7 mouse cellular contexts compared by ENCODE assay signal in genomic region chr12:110850929-110851256, GRCm38 (mm10). TPM values are rescaled to one million over a fixed set of nuclear protein-coding genes. Genes with fewer than 3 reads are reported as not detected.
A peak's percentile ranks its signal among the peaks of the same experiment; 100 is the strongest.
DNase-seq lines count a peak whose midpoint lies in the region; ATAC-seq and TF ChIP-seq lines count a peak whose summit lies in the region.

No protein-coding gene starts in this region.

- H3K4me3 ChIP-seq in testis, adult 2 months (ENCODE audit: control insufficient read depth, low read depth, low read length), result peak overlapping the region; percentile 96
- H3K4me3 ChIP-seq in forebrain, embryonic 13.5 days, result peak overlapping the region; percentile 84
- H3K4me3 ChIP-seq in limb, embryonic 13.5 days, result peak overlapping the region; percentile 87
- H3K4me3 ChIP-seq in stomach, embryonic 16.5 days (replicated peaks; ENCODE audit: low read length), result peak overlapping the region; percentile 75

- H3K27ac ChIP-seq in testis, adult 2 months (ENCODE audit: control insufficient read depth, insufficient read depth, low read depth, low read length), result no peak overlapping the region; the same call in 1 of the 2 replicates
- no peak overlapping the region for H3K27ac ChIP-seq in forebrain, embryonic 13.5 days
- peak overlapping the region; percentile 73; the same call in 1 of the 2 replicates for H3K27ac ChIP-seq in limb, embryonic 13.5 days
- peak overlapping the region; percentile 79; the same call in 1 of the 2 replicates for H3K27ac ChIP-seq in stomach, embryonic 16.5 days (ENCODE audit: low read length)

- H3K9me3 ChIP-seq in forebrain, embryonic 13.5 days (replicated peaks), result no peaks in the 10 kb centered on the region
- no peaks in the 10 kb centered on the region for H3K9me3 ChIP-seq in limb, embryonic 13.5 days
- no peaks in the 10 kb centered on the region for H3K9me3 ChIP-seq in stomach, embryonic 16.5 days (replicated peaks; ENCODE audit: control insufficient read depth, low read length)

- H3K4me2 ChIP-seq in forebrain, embryonic 13.5 days, result peak overlapping the region; percentile 76
- peak overlapping the region; percentile 78 for H3K4me2 ChIP-seq in limb, embryonic 13.5 days (replicated peaks)
- H3K4me2 ChIP-seq in stomach, embryonic 16.5 days (ENCODE audit: low read depth, low read length), result peak overlapping the region; percentile 74

- no peak for TF ChIP-seq CTCF in testis, adult 2 months (IDR thresholded peaks at IDR 0.05; ENCODE audit: control insufficient read depth, insufficient read depth, insufficient replicate concordance, low read depth, low read length)

- WGBS in forebrain, embryonic 13.5 days, result 16% methylated on average over 9 of the region's 9 CpGs
- WGBS in limb, embryonic 13.5 days, result 14% methylated on average over 9 of the region's 9 CpGs
- WGBS in stomach, embryonic 16.5 days, result 12% methylated on average over 9 of the region's 9 CpGs

- TF ChIP-seq POLR2A in testis, adult 2 months (IDR thresholded peaks at IDR 0.05; ENCODE audit: control insufficient read depth, low read depth, low read length), result no peak

- no peaks in the 10 kb centered on the region for H3K27me3 ChIP-seq in testis, adult 2 months (ENCODE audit: control insufficient read depth, insufficient read depth, low read length)
- H3K27me3 ChIP-seq in forebrain, embryonic 13.5 days, result peaks cover 21% of the 10 kb centered on the region
- peaks cover 23% of the 10 kb centered on the region for H3K27me3 ChIP-seq in limb, embryonic 13.5 days
- H3K27me3 ChIP-seq in stomach, embryonic 16.5 days (ENCODE audit: control insufficient read depth, insufficient read depth, low read length), result no peaks in the 10 kb centered on the region

- H3K4me1 ChIP-seq in testis, adult 2 months (ENCODE audit: control insufficient read depth, insufficient read depth, low read length), result peaks cover 17% of the 10 kb centered on the region
- H3K4me1 ChIP-seq in forebrain, embryonic 13.5 days, result peaks cover 18% of the 10 kb centered on the region
- H3K4me1 ChIP-seq in limb, embryonic 13.5 days, result peaks cover 22% of the 10 kb centered on the region
- H3K4me1 ChIP-seq in stomach, embryonic 16.5 days (ENCODE audit: control insufficient read depth, insufficient read depth, low read length), result peaks cover 18% of the 10 kb centered on the region

- H3K36me3 ChIP-seq in testis, adult 2 months (ENCODE audit: control insufficient read depth, insufficient read depth, low read length), result no peaks in the 10 kb centered on the region
- peaks cover 9% of the 10 kb centered on the region for H3K36me3 ChIP-seq in forebrain, embryonic 13.5 days (ENCODE audit: poor library complexity, severe bottlenecking)
- H3K36me3 ChIP-seq in limb, embryonic 13.5 days, result peaks cover 13% of the 10 kb centered on the region
- 0 out of 2 replicates have a peak, but pooled peaks cover 7% of the 10 kb centered on the region for H3K36me3 ChIP-seq in stomach, embryonic 16.5 days (ENCODE audit: control insufficient read depth, insufficient read depth, low read length)

- 0 out of 2 replicates have a peak, but pooled peaks have one; percentile 6 for ATAC-seq in forebrain, embryonic 13.5 days
- ATAC-seq in limb, embryonic 13.5 days (ENCODE audit: low FRiP score, low read depth), result no peak
- 0 out of 2 replicates have a peak, but pooled peaks have one; percentile 14 for ATAC-seq in stomach, embryonic 16.5 days (ENCODE audit: insufficient read depth, low FRiP score)

- peak overlapping the region; percentile 85 for H3K9ac ChIP-seq in forebrain, embryonic 13.5 days
- peak overlapping the region; percentile 93 for H3K9ac ChIP-seq in limb, embryonic 13.5 days
- peak overlapping the region; percentile 94 for H3K9ac ChIP-seq in stomach, embryonic 16.5 days (ENCODE audit: low read length)

- DNase-seq in testis, postnatal 14 days (ENCODE audit: low spot score), result no peak
- no peak for DNase-seq in layer of hippocampus, adult 11-12 months (ENCODE audit: low spot score)
- no peak for DNase-seq in embryo, embryonic 10 days (ENCODE audit: low spot score)

RNA-seq across cellular contexts. Expression of gene Zfp839, which starts 0.8 kb away (rescaled TPM):
- polyA plus RNA-seq in testis, adult 2 months (2012; rRNA removed), result 5.3 and 6.1 TPM in 2 replicates
- polyA plus RNA-seq in forebrain, embryonic 13.5 days (2015; fragmentation: Nextera tagmentation; extraction: Ambion mirVana), result 3.0 and 3.6 TPM in 2 replicates
- 7.0 and 7.8 TPM in 2 replicates for polyA plus RNA-seq in limb, embryonic 13.5 days (2015; fragmentation: Nextera tagmentation; extraction: Ambion mirVana)
- polyA plus RNA-seq in stomach, embryonic 16.5 days (2015; fragmentation: Nextera tagmentation; extraction: Ambion mirVana), result 4.4 and 4.6 TPM in 2 replicates

RNA-seq across cellular contexts. Expression of gene Mok, which starts 10.2 kb away (rescaled TPM):
- polyA plus RNA-seq in testis, adult 2 months (2012; rRNA removed), result 96.9 and 102 TPM in 2 replicates
- 11.6 and 13.1 TPM in 2 replicates for polyA plus RNA-seq in forebrain, embryonic 13.5 days (2015; fragmentation: Nextera tagmentation; extraction: Ambion mirVana)
- polyA plus RNA-seq in limb, embryonic 13.5 days (2015; fragmentation: Nextera tagmentation; extraction: Ambion mirVana), result 5.7 and 6.1 TPM in 2 replicates
- polyA plus RNA-seq in stomach, embryonic 16.5 days (2015; fragmentation: Nextera tagmentation; extraction: Ambion mirVana), result 2.2 and 2.9 TPM in 2 replicates

RNA-seq across cellular contexts. Expression of gene Cinp, which starts 38.1 kb away (rescaled TPM):
- 13.4 and 13.6 TPM in 2 replicates for polyA plus RNA-seq in testis, adult 2 months (2012; rRNA removed)
- polyA plus RNA-seq in forebrain, embryonic 13.5 days (2015; fragmentation: Nextera tagmentation; extraction: Ambion mirVana), result 70.9 and 76.6 TPM in 2 replicates
- 69.0 and 73.4 TPM in 2 replicates for polyA plus RNA-seq in limb, embryonic 13.5 days (2015; fragmentation: Nextera tagmentation; extraction: Ambion mirVana)
- 74.8 and 78.4 TPM in 2 replicates for polyA plus RNA-seq in stomach, embryonic 16.5 days (2015; fragmentation: Nextera tagmentation; extraction: Ambion mirVana)

RNA-seq across cellular contexts. Expression of gene Tecpr2, which starts 38.2 kb away (rescaled TPM):
- polyA plus RNA-seq in testis, adult 2 months (2012; rRNA removed), result 7.1 and 7.4 TPM in 2 replicates
- 5.4 and 6.9 TPM in 2 replicates for polyA plus RNA-seq in forebrain, embryonic 13.5 days (2015; fragmentation: Nextera tagmentation; extraction: Ambion mirVana)
- polyA plus RNA-seq in limb, embryonic 13.5 days (2015; fragmentation: Nextera tagmentation; extraction: Ambion mirVana), result 4.4 and 4.9 TPM in 2 replicates
- 4.2 and 4.3 TPM in 2 replicates for polyA plus RNA-seq in stomach, embryonic 16.5 days (2015; fragmentation: Nextera tagmentation; extraction: Ambion mirVana)

Comparison
In these comparisons a context has a peak if more than half of its experiments do, and no peak if none do; other contexts are left out.
1. H3K27ac ChIP-seq: peak in limb, embryonic 13.5 days (single experiment) and stomach, embryonic 16.5 days (single experiment); none in testis, adult 2 months (single experiment) and forebrain, embryonic 13.5 days (single experiment).
2. Peak in every context shown above with its lines, with median percentiles within 50 percentile points of each other: H3K4me3 ChIP-seq, H3K4me2 ChIP-seq and H3K9ac ChIP-seq.